Mouse (Mus musculus) limb, embryonic 11.5 days (tissue): ENCODE data around the gene Bud13. TPM values are rescaled to one million over a fixed set of nuclear protein-coding genes. Genes with fewer than 3 reads are reported as not detected.

ENCODE experiments used
- ATAC-seq: fragments of 200-750 bp; cut with Nextera tagmentation; 2 replicates; pipeline ENCODE4 v1.8.0; 2017; ENCODE audit warnings: low read depth; ENCODE audit not compliant: insufficient number of reproducible peaks, low FRiP score, low TSS enrichment
- DNase-seq: peaks from one replicate; pipeline ENCODE4 v3.0.0-alpha.2; 2015; ENCODE audit warnings: low spot score
- H3K27ac ChIP-seq: fragments of 300-500 bp; sonication (generic); replicated peaks from 2 replicates; pipeline ENCODE4 v1.5.1; 2014; ENCODE audit warnings: low read depth, mild to moderate bottlenecking, low read length
- H3K27me3 ChIP-seq: fragments of 300-500 bp; sonication (generic); 2 replicates; pipeline ENCODE4 v1.6.1; 2014; ENCODE audit warnings: mild to moderate bottlenecking, low read length, mixed read lengths; ENCODE audit not compliant: control insufficient read depth, insufficient read depth
- H3K36me3 ChIP-seq: fragments of 300-500 bp; sonication (generic); 2 replicates; pipeline ENCODE4 v1.6.1; 2014; ENCODE audit warnings: mild to moderate bottlenecking, low read length, moderate library complexity, mixed read lengths; ENCODE audit not compliant: control insufficient read depth, insufficient read depth
- H3K4me1 ChIP-seq: fragments of 300-500 bp; sonication (generic); 2 replicates; pipeline ENCODE4 v1.6.1; 2014; ENCODE audit warnings: low read length, mixed read lengths; ENCODE audit not compliant: control insufficient read depth, insufficient read depth
- H3K4me2 ChIP-seq: fragments of 300-500 bp; sonication (generic); 2 replicates; pipeline ENCODE4 v1.6.1; 2014; ENCODE audit warnings: low read depth, mild to moderate bottlenecking, moderate library complexity; ENCODE audit not compliant: severe bottlenecking
- H3K4me3 ChIP-seq: fragments of 300-500 bp; sonication (generic); 2 replicates; pipeline ENCODE4 v1.5.1; 2014; ENCODE audit warnings: low read depth, low read length
- H3K9ac ChIP-seq: fragments of 300-500 bp; sonication (generic); 2 replicates; pipeline ENCODE4 v1.6.1; 2014; ENCODE audit warnings: mild to moderate bottlenecking, low read length
- H3K9me3 ChIP-seq: fragments of 300-500 bp; sonication (generic); 2 replicates; pipeline ENCODE4 v1.6.1; 2016; ENCODE audit warnings: low read length; ENCODE audit not compliant: control insufficient read depth
- WGBS: fragments of 180-500 bp; shearing (Covaris S2); extraction: QIAGEN DNeasy Blood & Tissue Kit; methylation state at CpG from one replicate; pipeline ENCODE4 v1.1.7; 2014; 5-methylcytosine and 5-hydroxymethylcytosine counted together
- polyA plus RNA-seq: library from polyadenylated mRNA; unstranded; fragments of >200 nt; fragmentation: Nextera tagmentation; extraction: Ambion mirVana; gene quantifications from 2 replicates; pipeline ENCODE4 v1.2.1, GENCODE M21; 2014

Bud13 gene
- polyA plus RNA-seq, 1 experiment from 2014 or later, result 38.9 TPM

- Histone ChIP-seq H3K36me3 (no peaks in the 10 kb centered on the region), H3K4me1 (0 out of 2 replicates have a peak, but pooled peaks cover 3% of the 10 kb centered on the region), H3K27ac (no peak overlapping the region), H3K27me3 (peaks cover 4% of the 10 kb centered on the region; the same call in 1 of the 2 replicates), H3K4me3 (no peak overlapping the region), H3K4me2 (no peak overlapping the region), H3K9me3 (no peaks in the 10 kb centered on the region), H3K9ac (no peak overlapping the region)
- no peak for ATAC-seq
- no peak for DNase-seq
- WGBS, result 91% methylated on average over 5 of the region's 5 CpGs
Observed at GRCm38 (mm10) chr9:46269125-46269524, 13.7 kb upstream of the Bud13 start.

DNA sequence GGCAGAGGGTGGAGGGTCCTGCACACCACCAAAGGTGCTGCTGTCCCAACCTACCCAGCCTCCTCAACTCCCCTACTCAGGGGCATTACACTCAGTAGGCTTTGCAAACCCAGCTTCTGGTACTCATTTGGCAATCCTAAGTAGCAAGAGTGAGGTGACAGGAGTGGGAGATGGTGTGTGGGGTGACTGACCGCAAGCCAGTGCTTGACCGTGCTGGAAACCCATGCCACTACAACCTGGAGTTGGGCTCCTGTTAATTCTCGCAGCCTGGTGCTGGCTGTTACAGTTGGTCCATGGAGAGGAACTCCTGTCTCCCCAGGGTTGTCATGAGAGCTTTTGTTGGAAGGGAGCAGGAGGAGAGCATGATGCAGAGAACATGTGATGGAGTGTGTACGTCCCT, 12.0 kb upstream of the Bud13 start:
- H3K36me3 ChIP-seq, result peaks cover under 1% of the 10 kb centered on the region; the same call in 1 of the 2 replicates
- ATAC-seq, result no peak
- H3K27me3 ChIP-seq, result peaks cover 4% of the 10 kb centered on the region; the same call in 1 of the 2 replicates
- DNase-seq, result no peak
- H3K4me3 ChIP-seq, result no peak overlapping the region
- 0 out of 2 replicates have a peak, but pooled peaks cover 3% of the 10 kb centered on the region for H3K4me1 ChIP-seq
- H3K4me2 ChIP-seq, result no peak overlapping the region
- no peak overlapping the region for H3K9ac ChIP-seq
- H3K9me3 ChIP-seq, result no peaks in the 10 kb centered on the region
- WGBS, result 89% methylated on average over 4 of the region's 4 CpGs
- no peak overlapping the region for H3K27ac ChIP-seq

GRCm38 (mm10) chr9:46272070-46272469, 10.7 kb upstream of the Bud13 start:
- H3K27me3 ChIP-seq, result peaks cover 4% of the 10 kb centered on the region; the same call in 1 of the 2 replicates
- H3K4me1 ChIP-seq, result 0 out of 2 replicates have a peak, but pooled peaks cover 3% of the 10 kb centered on the region
- no peak overlapping the region for H3K4me2 ChIP-seq
- H3K27ac ChIP-seq, result no peak overlapping the region
- H3K9ac ChIP-seq, result no peak overlapping the region
- H3K9me3 ChIP-seq, result no peaks in the 10 kb centered on the region
- ATAC-seq, result no peak
- 84% methylated on average over 9 of the region's 9 CpGs for WGBS
- H3K36me3 ChIP-seq, result peaks cover 6% of the 10 kb centered on the region
- no peak for DNase-seq
- no peak overlapping the region for H3K4me3 ChIP-seq

DNA sequence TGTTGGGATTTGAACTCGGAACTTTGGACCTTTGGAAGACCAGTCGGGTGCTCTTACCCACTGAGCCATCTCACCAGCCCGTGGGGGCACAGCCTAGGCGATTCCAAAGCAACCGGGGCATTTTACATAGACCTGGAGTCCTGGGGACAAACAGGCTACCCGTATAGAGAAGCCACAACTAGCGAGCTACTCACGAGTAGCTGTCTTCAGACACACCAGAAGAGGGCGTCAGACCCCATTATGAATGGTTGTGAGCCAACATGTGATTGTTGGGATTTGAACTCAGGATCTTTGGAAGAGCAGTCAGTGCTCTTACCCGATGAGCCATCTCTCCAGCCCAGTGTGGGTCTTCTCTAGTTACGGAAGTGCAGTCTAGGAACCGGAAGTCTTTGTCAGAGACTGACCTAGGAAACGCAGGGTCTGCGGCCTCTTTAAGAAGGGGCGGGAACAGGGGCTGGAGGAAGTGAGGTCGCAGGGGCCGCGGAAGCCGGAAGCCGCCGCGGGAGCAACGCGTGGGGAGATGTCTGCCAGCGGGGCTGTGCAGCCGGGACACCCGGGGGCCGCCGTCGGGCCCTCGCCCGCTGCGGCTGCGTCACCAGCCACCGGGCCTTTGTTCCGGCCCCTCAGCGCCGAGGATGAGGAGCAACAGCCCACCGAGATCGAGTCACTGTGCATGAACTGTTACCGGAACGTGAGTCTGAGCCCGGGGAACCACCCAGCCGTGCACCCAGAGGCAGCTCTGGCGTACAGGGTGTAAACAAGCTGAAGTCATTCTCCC, 9.9 kb upstream of the Bud13 start, which contains the start of gene Zpr1:
Gene Zpr1, plus strand, starts transcription at position 388 of the 778 bp plus-strand sequence.
- Histone ChIP-seq H3K9me3 (no peaks in the 10 kb centered on the region), H3K36me3 (peaks cover 6% of the 10 kb centered on the region), H3K4me2 (peak within 1 kb of the TSS; percentile 84), H3K4me1 (0 out of 2 replicates have a peak, but pooled peaks cover 3% of the 10 kb centered on the region), H3K4me3 (peak within 1 kb of the TSS; percentile 88), H3K27ac (no peak within 1 kb of the TSS), H3K27me3 (peaks cover 4% of the 10 kb centered on the region; the same call in 1 of the 2 replicates), H3K9ac (peak within 1 kb of the TSS; percentile 63)
- WGBS, result 7% methylated on average over 45 of the region's 45 CpGs
- peak; percentile 88 for ATAC-seq
- peak; percentile 91 for DNase-seq

DNA sequence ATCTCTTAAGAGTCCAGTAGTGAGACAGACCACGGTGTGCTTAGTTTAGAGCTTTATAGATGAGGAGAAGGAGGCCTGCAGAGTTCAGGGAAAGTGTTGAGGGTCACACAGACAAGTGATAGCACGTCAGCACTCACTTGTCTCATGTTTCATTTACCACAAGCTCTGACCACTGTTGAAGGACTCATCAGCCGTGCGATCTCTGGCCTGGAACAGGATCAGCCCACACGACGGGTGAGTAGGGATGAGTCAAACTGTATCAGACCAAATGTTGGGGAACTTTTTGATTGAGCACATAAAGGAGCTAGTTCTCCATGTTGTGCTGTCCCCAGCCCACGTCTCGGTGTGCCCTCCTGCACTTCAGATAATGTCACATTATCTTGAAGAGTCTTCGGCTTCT, 8.3 kb upstream of the Bud13 start:
- H3K9me3 ChIP-seq, result no peaks in the 10 kb centered on the region
- peaks cover 11% of the 10 kb centered on the region for H3K36me3 ChIP-seq
- H3K27ac ChIP-seq, result no peak overlapping the region
- H3K4me3 ChIP-seq, result no peak overlapping the region
- H3K4me1 ChIP-seq, result 0 out of 2 replicates have a peak, but pooled peaks cover 3% of the 10 kb centered on the region
- peaks cover 4% of the 10 kb centered on the region; the same call in 1 of the 2 replicates for H3K27me3 ChIP-seq
- ATAC-seq (no peak), DNase-seq (no peak)
- no peak overlapping the region for H3K9ac ChIP-seq
- H3K4me2 ChIP-seq, result no peak overlapping the region
- 86% methylated on average over 9 of the region's 9 CpGs for WGBS

DNA sequence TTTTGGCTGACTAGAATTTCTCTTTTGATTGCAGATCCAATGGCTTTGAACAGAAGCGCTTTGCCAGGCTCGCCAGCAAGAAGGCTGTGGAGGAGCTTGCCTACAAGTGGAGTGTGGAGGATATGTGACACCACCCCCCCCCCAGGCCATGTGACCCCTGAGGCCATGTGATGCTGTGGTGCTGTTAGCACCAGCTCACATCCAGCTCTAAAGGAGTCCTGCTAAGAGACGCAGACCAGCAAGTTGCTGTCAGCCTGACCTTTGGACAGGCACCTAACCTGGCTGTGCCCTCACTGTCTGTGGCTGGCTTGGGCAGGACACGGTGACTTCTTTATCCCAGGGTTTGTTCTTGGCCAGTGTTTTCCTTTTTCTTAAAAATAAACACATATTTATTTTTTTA, 15.6 kb downstream of the Bud13 start:
- H3K4me1 ChIP-seq, result no peaks in the 10 kb centered on the region
- no peaks in the 10 kb centered on the region for H3K9me3 ChIP-seq
- H3K4me2 ChIP-seq, result no peak overlapping the region
- no peak overlapping the region for H3K4me3 ChIP-seq
- H3K27me3 ChIP-seq, result no peaks in the 10 kb centered on the region
- DNase-seq (no peak), ATAC-seq (no peak)
- WGBS, result 77% methylated on average over 4 of the region's 4 CpGs
- H3K27ac ChIP-seq, result no peak overlapping the region
- H3K9ac ChIP-seq, result no peak overlapping the region
- H3K36me3 ChIP-seq, result peaks cover 10% of the 10 kb centered on the region; the same call in 1 of the 2 replicates

DNA sequence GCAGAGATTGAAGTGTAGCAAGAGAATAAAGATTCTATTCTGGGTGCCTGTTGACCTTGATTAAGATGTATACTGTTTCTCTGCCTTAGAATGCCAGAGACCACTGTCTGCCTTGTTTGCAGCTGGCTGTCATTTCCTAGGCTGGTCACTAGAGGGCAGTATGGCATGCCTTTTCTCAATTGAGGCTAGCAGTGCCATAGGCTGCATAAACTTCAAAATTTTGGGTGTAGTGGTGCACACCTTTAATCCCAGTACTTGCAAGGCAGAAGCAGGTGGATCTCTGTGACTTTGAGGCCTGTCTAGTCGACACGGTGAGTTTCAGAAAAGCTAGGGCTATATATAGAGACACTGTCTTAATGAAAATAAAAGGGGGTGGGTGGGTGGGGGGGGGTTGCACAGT, 19.3 kb downstream of the Bud13 start:
- no peak overlapping the region for H3K27ac ChIP-seq
- DNase-seq, result peak; percentile 73
- H3K4me2 ChIP-seq, result no peak overlapping the region
- ATAC-seq, result no peak
- no peak overlapping the region for H3K4me3 ChIP-seq
- WGBS, result 19% methylated on average over 2 of the region's 2 CpGs
- no peaks in the 10 kb centered on the region for H3K4me1 ChIP-seq
- H3K9me3 ChIP-seq, result no peaks in the 10 kb centered on the region
- H3K9ac ChIP-seq, result no peak overlapping the region
- no peaks in the 10 kb centered on the region for H3K27me3 ChIP-seq
- H3K36me3 ChIP-seq, result peaks cover 8% of the 10 kb centered on the region; the same call in 1 of the 2 replicates

- no peak for ATAC-seq
- 10% methylated on average over 7 of the region's 7 CpGs for WGBS
Observed at GRCm38 (mm10) chr9:46309121-46309520, 26.3 kb downstream of the Bud13 start.

More at GRCm38 (mm10) chr9:46309121-46309520, 26.3 kb downstream of the Bud13 start:
- Histone ChIP-seq H3K27ac (no peak overlapping the region), H3K4me2 (no peak overlapping the region), H3K4me1 (0 out of 2 replicates have a peak, but pooled peaks cover 2% of the 10 kb centered on the region), H3K27me3 (no peaks in the 10 kb centered on the region), H3K4me3 (no peak overlapping the region), H3K36me3 (no peaks in the 10 kb centered on the region), H3K9ac (no peak overlapping the region), H3K9me3 (no peaks in the 10 kb centered on the region)
- DNase-seq, result peak; percentile 56
